Mouse (Mus musculus) embryo, embryonic 9.5 days (tissue): ENCODE measurements around the gene Insm1.

ENCODE experiments used
- DNase-seq: peaks from one replicate; pipeline ENCODE4 v3.0.0-alpha.2; 2017; ENCODE audit errors: extremely low spot score

The Insm1 gene

GRCm38 (mm10) chr2:146224141-146224540 lies 2.4 kb downstream of the Insm1 start:
- peak; percentile 15 for DNase-seq

- no peak for DNase-seq
Observed at GRCm38 (mm10) chr2:146225818-146226217, 4.1 kb downstream of the Insm1 start.

GRCm38 (mm10) chr2:146226484-146226883 lies 4.8 kb downstream of the Insm1 start:
- peak; percentile 67 for DNase-seq

- DNase-seq = no peak
Observed at GRCm38 (mm10) chr2:146227646-146228045, 5.9 kb downstream of the Insm1 start.

- no peak for DNase-seq
Observed at GRCm38 (mm10) chr2:146228435-146228834, 6.7 kb downstream of the Insm1 start.

- DNase-seq = no peak
Observed at GRCm38 (mm10) chr2:146231485-146231884, 9.8 kb downstream of the Insm1 start.

GRCm38 (mm10) chr2:146239196-146239747 lies 17.6 kb downstream of the Insm1 start:
- no peak for DNase-seq

GRCm38 (mm10) chr2:146244049-146244448 lies 22.3 kb downstream of the Insm1 start:
- DNase-seq = no peak

- no peak for DNase-seq
Observed at GRCm38 (mm10) chr2:146245401-146245800, 23.7 kb downstream of the Insm1 start.

GRCm38 (mm10) chr2:146246409-146247075 lies 24.8 kb downstream of the Insm1 start:
- DNase-seq = no peak

GRCm38 (mm10) chr2:146247576-146247975 lies 25.9 kb downstream of the Insm1 start:
- DNase-seq = peak; percentile 18

GRCm38 (mm10) chr2:146249033-146249432 lies 27.3 kb downstream of the Insm1 start:
- DNase-seq = no peak

GRCm38 (mm10) chr2:146250236-146250904 lies 28.6 kb downstream of the Insm1 start:
- DNase-seq = no peak

GRCm38 (mm10) chr2:146254387-146254786 lies 32.7 kb downstream of the Insm1 start:
- no peak for DNase-seq

GRCm38 (mm10) chr2:146255636-146256035 lies 33.9 kb downstream of the Insm1 start:
- DNase-seq = no peak

- DNase-seq = no peak
Observed at GRCm38 (mm10) chr2:146256321-146256875, 34.7 kb downstream of the Insm1 start.

GRCm38 (mm10) chr2:146257037-146257436 lies 35.3 kb downstream of the Insm1 start:
- DNase-seq = no peak

GRCm38 (mm10) chr2:146257609-146258008 lies 35.9 kb downstream of the Insm1 start:
- DNase-seq = no peak

- peak; percentile 29 for DNase-seq
Observed at GRCm38 (mm10) chr2:146258736-146259469, 37.2 kb downstream of the Insm1 start.

- no peak for DNase-seq
Observed at GRCm38 (mm10) chr2:146259787-146260560, 38.3 kb downstream of the Insm1 start.

- DNase-seq = no peak
Observed at GRCm38 (mm10) chr2:146261146-146261545, 39.4 kb downstream of the Insm1 start.
